Mouse (Mus musculus): ENCODE results near the gene Wdr70. TPM values are rescaled to one million over a fixed set of nuclear protein-coding genes. Genes with fewer than 3 reads are reported as not detected.

Wdr70 gene
- polyA plus RNA-seq, 1 experiment from 2014 or later = 69.6 TPM

GRCm38 (mm10) chr15:8007413-8007812, 91.6 kb downstream of the Wdr70 start:
- peak; percentile 70; the same call in 1 of the 2 replicates for ATAC-seq (ENCODE audit: low FRiP score, low read depth)
- no peak overlapping the region for H3K4me2 ChIP-seq (replicated peaks)
- 47% methylated on average over 8 of the region's 8 CpGs for WGBS
- H3K9ac ChIP-seq = no peak overlapping the region
- H3K9me3 ChIP-seq = no peaks in the 10 kb centered on the region
- H3K36me3 ChIP-seq = no peaks in the 10 kb centered on the region
- H3K4me1 ChIP-seq = no peaks in the 10 kb centered on the region
- H3K27ac ChIP-seq = no peak overlapping the region
- no peaks in the 10 kb centered on the region for H3K27me3 ChIP-seq (replicated peaks)
- no peak overlapping the region for H3K4me3 ChIP-seq

- Histone ChIP-seq H3K9me3 (no peaks in the 10 kb centered on the region), H3K4me1 (no peaks in the 10 kb centered on the region), H3K27me3 (replicated peaks) (no peaks in the 10 kb centered on the region), H3K4me3 (no peak overlapping the region), H3K9ac (no peak overlapping the region), H3K36me3 (no peaks in the 10 kb centered on the region), H3K4me2 (replicated peaks) (no peak overlapping the region), H3K27ac (no peak overlapping the region)
- no peak for ATAC-seq (ENCODE audit: low FRiP score, low read depth)
- 96% methylated on average over 1 of the region's 1 CpGs for WGBS
Observed at GRCm38 (mm10) chr15:8006056-8006455, 93.0 kb downstream of the Wdr70 start.

- whole genome bisulfite sequencing = 82% methylated on average over 5 of the region's 5 CpGs
- Histone ChIP-seq H3K9me3 (no peaks in the 10 kb centered on the region), H3K4me3 (no peak overlapping the region), H3K36me3 (no peaks in the 10 kb centered on the region), H3K27ac (no peak overlapping the region), H3K4me1 (no peaks in the 10 kb centered on the region), H3K9ac (no peak overlapping the region), H3K4me2 (replicated peaks) (no peak overlapping the region), H3K27me3 (replicated peaks) (no peaks in the 10 kb centered on the region)
- ATAC-seq (ENCODE audit: low FRiP score, low read depth) = no peak
Observed at GRCm38 (mm10) chr15:8005506-8005905, 93.5 kb downstream of the Wdr70 start.

GRCm38 (mm10) chr15:8003789-8004188, 95.2 kb downstream of the Wdr70 start:
- H3K4me1 ChIP-seq = no peaks in the 10 kb centered on the region
- H3K4me3 ChIP-seq = no peak overlapping the region
- H3K9ac ChIP-seq = no peak overlapping the region
- H3K4me2 ChIP-seq (replicated peaks) = no peak overlapping the region
- ATAC-seq (ENCODE audit: low FRiP score, low read depth) = no peak
- H3K27me3 ChIP-seq (replicated peaks) = no peaks in the 10 kb centered on the region
- 87% methylated on average over 8 of the region's 8 CpGs for WGBS
- no peaks in the 10 kb centered on the region for H3K36me3 ChIP-seq
- no peak overlapping the region for H3K27ac ChIP-seq
- no peaks in the 10 kb centered on the region for H3K9me3 ChIP-seq

- no peak for ATAC-seq (ENCODE audit: low FRiP score, low read depth)
- no peaks in the 10 kb centered on the region for H3K27me3 ChIP-seq (replicated peaks)
- H3K27ac ChIP-seq = no peak overlapping the region
- no peaks in the 10 kb centered on the region for H3K9me3 ChIP-seq
- H3K36me3 ChIP-seq = no peaks in the 10 kb centered on the region
- 55% methylated on average over 14 of the region's 14 CpGs for WGBS
- H3K4me2 ChIP-seq (replicated peaks) = no peak overlapping the region
- H3K9ac ChIP-seq = no peak overlapping the region
- no peak overlapping the region for H3K4me3 ChIP-seq
- no peaks in the 10 kb centered on the region for H3K4me1 ChIP-seq
Observed at GRCm38 (mm10) chr15:7998843-7999546, 100.0 kb downstream of the Wdr70 start.

GRCm38 (mm10) chr15:7998095-7998494, 100.9 kb downstream of the Wdr70 start:
- Histone ChIP-seq H3K4me1 (no peaks in the 10 kb centered on the region), H3K27me3 (replicated peaks) (no peaks in the 10 kb centered on the region), H3K4me2 (replicated peaks) (no peak overlapping the region), H3K9ac (no peak overlapping the region), H3K9me3 (no peaks in the 10 kb centered on the region), H3K27ac (no peak overlapping the region), H3K4me3 (no peak overlapping the region), H3K36me3 (no peaks in the 10 kb centered on the region)
- no peak for ATAC-seq (ENCODE audit: low FRiP score, low read depth)
- 94% methylated on average over 2 of the region's 2 CpGs for WGBS

- H3K27me3 ChIP-seq (replicated peaks) = no peaks in the 10 kb centered on the region
- H3K4me2 ChIP-seq (replicated peaks) = no peak overlapping the region
- H3K36me3 ChIP-seq = no peaks in the 10 kb centered on the region
- no peak overlapping the region for H3K4me3 ChIP-seq
- no peak overlapping the region for H3K27ac ChIP-seq
- ATAC-seq (ENCODE audit: low FRiP score, low read depth) = no peak
- H3K9me3 ChIP-seq = no peaks in the 10 kb centered on the region
- WGBS = 88% methylated on average over 6 of the region's 6 CpGs
- H3K4me1 ChIP-seq = no peaks in the 10 kb centered on the region
- no peak overlapping the region for H3K9ac ChIP-seq
Observed at GRCm38 (mm10) chr15:7993721-7994120, 105.3 kb downstream of the Wdr70 start.

- H3K27ac ChIP-seq = no peak overlapping the region
- H3K9ac ChIP-seq = no peak overlapping the region
- H3K9me3 ChIP-seq = no peaks in the 10 kb centered on the region
- no peak overlapping the region for H3K4me2 ChIP-seq (replicated peaks)
- no peak overlapping the region for H3K4me3 ChIP-seq
- no peak for ATAC-seq (ENCODE audit: low FRiP score, low read depth)
- no peaks in the 10 kb centered on the region for H3K27me3 ChIP-seq (replicated peaks)
- no peaks in the 10 kb centered on the region; the same call in 1 of the 2 replicates for H3K4me1 ChIP-seq
- no peaks in the 10 kb centered on the region for H3K36me3 ChIP-seq
Observed at GRCm38 (mm10) chr15:7990101-7990500, 108.9 kb downstream of the Wdr70 start.

GRCm38 (mm10) chr15:7987374-7987773, 111.6 kb downstream of the Wdr70 start:
- no peak overlapping the region for H3K4me3 ChIP-seq
- no peaks in the 10 kb centered on the region; the same call in 1 of the 2 replicates for H3K4me1 ChIP-seq
- H3K9ac ChIP-seq = no peak overlapping the region
- 90% methylated on average over 8 of the region's 8 CpGs for WGBS
- H3K27ac ChIP-seq = no peak overlapping the region
- no peaks in the 10 kb centered on the region for H3K36me3 ChIP-seq
- no peaks in the 10 kb centered on the region for H3K9me3 ChIP-seq
- H3K27me3 ChIP-seq (replicated peaks) = no peaks in the 10 kb centered on the region
- no peak overlapping the region for H3K4me2 ChIP-seq (replicated peaks)
- ATAC-seq (ENCODE audit: low FRiP score, low read depth) = no peak

GRCm38 (mm10) chr15:7986274-7986673, 112.7 kb downstream of the Wdr70 start:
- H3K4me3 ChIP-seq = no peak overlapping the region
- no peaks in the 10 kb centered on the region; the same call in 1 of the 2 replicates for H3K4me1 ChIP-seq
- H3K36me3 ChIP-seq = no peaks in the 10 kb centered on the region
- no peaks in the 10 kb centered on the region for H3K9me3 ChIP-seq
- no peak for ATAC-seq (ENCODE audit: low FRiP score, low read depth)
- no peak overlapping the region for H3K4me2 ChIP-seq (replicated peaks)
- H3K27ac ChIP-seq = no peak overlapping the region
- WGBS = 60% methylated on average over 6 of the region's 6 CpGs
- H3K9ac ChIP-seq = no peak overlapping the region
- H3K27me3 ChIP-seq (replicated peaks) = no peaks in the 10 kb centered on the region

GRCm38 (mm10) chr15:7978640-7979039, 120.4 kb downstream of the Wdr70 start:
- no peaks in the 10 kb centered on the region for H3K27me3 ChIP-seq (replicated peaks)
- no peaks in the 10 kb centered on the region for H3K9me3 ChIP-seq
- no peak overlapping the region for H3K4me3 ChIP-seq
- H3K36me3 ChIP-seq = peaks cover 6% of the 10 kb centered on the region
- H3K27ac ChIP-seq = no peak overlapping the region
- no peak for ATAC-seq (ENCODE audit: low FRiP score, low read depth)
- no peak overlapping the region for H3K4me2 ChIP-seq (replicated peaks)
- 93% methylated on average over 1 of the region's 1 CpGs for WGBS
- no peaks in the 10 kb centered on the region for H3K4me1 ChIP-seq
- no peak overlapping the region for H3K9ac ChIP-seq

GRCm38 (mm10) chr15:7976775-7977174, 122.2 kb downstream of the Wdr70 start:
- WGBS = 30% methylated on average over 9 of the region's 9 CpGs
- ATAC-seq (ENCODE audit: low FRiP score, low read depth) = no peak
- no peak overlapping the region for H3K4me2 ChIP-seq (replicated peaks)
- no peaks in the 10 kb centered on the region for H3K4me1 ChIP-seq
- H3K36me3 ChIP-seq = peaks cover 6% of the 10 kb centered on the region
- H3K4me3 ChIP-seq = no peak overlapping the region
- no peaks in the 10 kb centered on the region for H3K27me3 ChIP-seq (replicated peaks)
- no peak overlapping the region for H3K9ac ChIP-seq
- no peak overlapping the region for H3K27ac ChIP-seq
- H3K9me3 ChIP-seq = no peaks in the 10 kb centered on the region

GRCm38 (mm10) chr15:7974368-7974767, 124.6 kb downstream of the Wdr70 start:
- Histone ChIP-seq H3K4me1 (no peaks in the 10 kb centered on the region), H3K9me3 (no peaks in the 10 kb centered on the region), H3K4me2 (replicated peaks) (no peak overlapping the region), H3K36me3 (peaks cover 6% of the 10 kb centered on the region), H3K27me3 (replicated peaks) (no peaks in the 10 kb centered on the region), H3K4me3 (no peak overlapping the region), H3K27ac (no peak overlapping the region), H3K9ac (no peak overlapping the region)
- 82% methylated on average over 8 of the region's 8 CpGs for WGBS
- ATAC-seq (ENCODE audit: low FRiP score, low read depth) = no peak
